Mouse (Mus musculus): Measurements from ENCODE around the gene Tmem239.

Tmem239 gene

GRCm38 (mm10) chr2:130411558-130412495 lies 5.5 kb downstream of the Tmem239 start:
- in situ Hi-C loops (cut with MboI; ENCODE audit: low sequenced_read_pairs), result no loop called here

- in situ Hi-C loops (cut with MboI; ENCODE audit: low sequenced_read_pairs), result no loop called here
These were observed 6.5 kb downstream of the Tmem239 start for GRCm38 (mm10) chr2:130412775-130413174.

- in situ Hi-C loops (cut with MboI; ENCODE audit: low sequenced_read_pairs), result no loop called here
These were observed 8.0 kb downstream of the Tmem239 start for GRCm38 (mm10) chr2:130414094-130414856.

GRCm38 (mm10) chr2:130421781-130422620 lies 15.7 kb downstream of the Tmem239 start:
- in situ Hi-C loops (cut with MboI; ENCODE audit: low sequenced_read_pairs), result no loop called here

GRCm38 (mm10) chr2:130423397-130424125 lies 17.3 kb downstream of the Tmem239 start:
- in situ Hi-C loops (cut with MboI; ENCODE audit: low sequenced_read_pairs), result no loop called here

- in situ Hi-C loops (cut with MboI; ENCODE audit: low sequenced_read_pairs), result no loop called here
These were observed 18.0 kb downstream of the Tmem239 start, which contains the start of the genes Vps16 and Pced1a for GRCm38 (mm10) chr2:130424126-130424853. Gene Vps16 (plus strand): TSS chr2:130424339. Gene Pced1a (minus strand): TSS chr2:130424701.

- in situ Hi-C loops (cut with MboI; ENCODE audit: low sequenced_read_pairs), result no loop called here
These were observed 18.8 kb downstream of the Tmem239 start for GRCm38 (mm10) chr2:130425112-130425511.

- in situ Hi-C loops (cut with MboI; ENCODE audit: low sequenced_read_pairs), result no loop called here
These were observed 23.6 kb downstream of the Tmem239 start for GRCm38 (mm10) chr2:130429851-130430250.

GRCm38 (mm10) chr2:130430484-130430883 lies 24.2 kb downstream of the Tmem239 start:
- in situ Hi-C loops (cut with MboI; ENCODE audit: low sequenced_read_pairs), result no loop called here

GRCm38 (mm10) chr2:130432157-130432556 lies 25.9 kb downstream of the Tmem239 start:
- in situ Hi-C loops (cut with MboI; ENCODE audit: low sequenced_read_pairs), result no loop called here

- in situ Hi-C loops (cut with MboI; ENCODE audit: low sequenced_read_pairs), result no loop called here
These were observed 26.9 kb downstream of the Tmem239 start for GRCm38 (mm10) chr2:130433152-130433551.

- in situ Hi-C loops (cut with MboI; ENCODE audit: low sequenced_read_pairs), result no loop called here
These were observed 30.5 kb downstream of the Tmem239 start for GRCm38 (mm10) chr2:130436769-130437168.

- in situ Hi-C loops (cut with MboI; ENCODE audit: low sequenced_read_pairs), result no loop called here
These were observed 32.6 kb downstream of the Tmem239 start for GRCm38 (mm10) chr2:130438861-130439260.

GRCm38 (mm10) chr2:130439840-130440480 lies 33.7 kb downstream of the Tmem239 start:
- in situ Hi-C loops (cut with MboI; ENCODE audit: low sequenced_read_pairs), result no loop called here

- in situ Hi-C loops (cut with MboI; ENCODE audit: low sequenced_read_pairs), result no loop called here
These were observed 35.9 kb downstream of the Tmem239 start for GRCm38 (mm10) chr2:130442162-130442561.

- in situ Hi-C loops (cut with MboI; ENCODE audit: low sequenced_read_pairs), result no loop called here
These were observed 42.2 kb downstream of the Tmem239 start for GRCm38 (mm10) chr2:130448449-130448848.

- in situ Hi-C loops (cut with MboI; ENCODE audit: low sequenced_read_pairs), result no loop called here
These were observed 42.9 kb downstream of the Tmem239 start for GRCm38 (mm10) chr2:130449021-130449793.

- in situ Hi-C loops (cut with MboI; ENCODE audit: low sequenced_read_pairs), result no loop called here
These were observed 43.6 kb downstream of the Tmem239 start, which contains the start of gene Ptpra for GRCm38 (mm10) chr2:130449794-130450433. Gene Ptpra (plus strand): TSS chr2:130450278.

All from CH12F3 (cell line).